Mouse (Mus musculus) kidney, postnatal 36 days (tissue): ENCODE measurements around the gene Idh3b.
A peak's percentile ranks its signal among the peaks of the same experiment; 100 is the strongest.

Experiments used
- DNase-seq, 2 experiments: peaks; one replicate each; pipeline ENCODE4 v3.0.0; 2021 to 2022; ENCODE audit warnings: mixed read lengths in 2 of 2

Gene Idh3b

DNA sequence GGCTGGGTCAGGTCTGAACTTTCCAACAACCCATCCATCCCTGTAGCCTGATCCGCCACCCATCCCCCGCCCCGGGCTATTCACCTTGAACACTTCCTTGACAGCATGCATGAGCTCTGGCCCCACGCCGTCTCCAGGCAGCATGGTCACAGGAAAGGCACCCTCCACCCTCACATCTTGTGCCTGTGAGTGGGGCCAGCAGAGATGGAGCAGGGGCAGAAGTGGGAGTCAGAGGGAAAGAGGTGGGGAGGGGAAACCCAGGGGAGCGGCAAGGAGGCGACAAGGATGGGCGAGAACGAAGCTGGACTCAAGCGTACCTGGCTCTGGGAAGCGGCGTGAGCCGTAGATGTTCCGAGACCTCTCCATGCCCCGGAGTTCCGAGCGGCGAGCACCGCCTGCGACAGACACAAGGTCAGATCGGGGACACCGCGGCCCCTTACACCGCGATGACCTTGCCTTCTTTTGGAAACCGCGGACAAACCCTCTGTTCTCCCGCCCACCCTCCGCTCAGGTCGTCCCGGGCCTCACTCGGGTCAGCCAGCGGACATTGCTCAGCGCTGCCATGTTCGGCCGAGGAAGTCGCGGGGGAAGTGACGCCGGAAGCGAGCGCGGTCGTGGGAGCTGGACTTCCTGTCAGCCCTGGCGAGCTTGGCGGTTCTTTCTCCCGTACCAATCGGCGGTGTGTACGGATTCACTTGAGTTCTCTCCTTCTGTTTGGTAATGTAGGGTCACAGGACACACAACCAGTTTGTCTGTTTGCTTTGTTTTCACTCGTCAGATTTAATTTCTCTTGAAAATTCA is at the start of gene Idh3b:
Idh3b (minus strand) TSS at position 694 of the 801 bp plus-strand sequence.
- peak; percentile 91 to 95 for DNase-seq

DNA sequence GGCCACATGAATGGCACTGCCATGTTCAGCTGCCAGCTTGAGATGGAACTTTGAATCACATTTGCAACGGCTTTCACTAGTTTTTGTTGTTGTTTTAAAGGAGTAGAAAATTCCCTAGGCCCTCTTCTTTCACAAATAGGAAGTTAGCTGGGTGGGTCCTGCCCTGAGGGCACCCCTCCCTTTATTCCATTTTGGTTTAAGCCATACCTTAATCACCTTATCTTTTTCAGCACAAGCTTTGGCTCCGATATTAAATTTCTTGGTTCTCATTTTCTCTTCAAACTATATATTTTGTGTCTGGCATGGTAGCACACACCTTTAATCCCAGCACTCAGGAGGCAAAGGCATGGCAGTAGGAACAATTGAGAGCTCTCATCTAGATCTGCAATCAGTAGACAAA is 45.2 kb upstream of the Idh3b start:
- no peak for DNase-seq

DNA sequence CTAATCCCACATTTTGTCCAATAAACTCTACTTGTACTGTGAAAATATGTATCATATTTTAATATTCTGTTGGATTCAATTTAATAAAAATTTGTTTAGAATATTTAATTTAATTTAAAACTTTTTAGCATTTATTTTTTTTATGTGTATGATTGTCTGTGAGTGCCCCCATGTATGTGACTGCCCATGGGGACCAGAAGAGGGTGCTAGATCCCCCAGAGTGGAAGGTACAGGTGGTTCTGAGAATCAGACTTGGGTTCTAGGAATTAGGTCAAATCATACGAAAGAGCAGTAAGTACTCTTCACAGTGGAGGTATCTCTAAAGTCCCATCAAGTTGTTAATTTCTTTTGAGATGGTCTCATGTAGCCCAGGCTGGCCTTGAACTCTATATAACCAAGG is 42.7 kb upstream of the Idh3b start:
- DNase-seq, result no peak

DNA sequence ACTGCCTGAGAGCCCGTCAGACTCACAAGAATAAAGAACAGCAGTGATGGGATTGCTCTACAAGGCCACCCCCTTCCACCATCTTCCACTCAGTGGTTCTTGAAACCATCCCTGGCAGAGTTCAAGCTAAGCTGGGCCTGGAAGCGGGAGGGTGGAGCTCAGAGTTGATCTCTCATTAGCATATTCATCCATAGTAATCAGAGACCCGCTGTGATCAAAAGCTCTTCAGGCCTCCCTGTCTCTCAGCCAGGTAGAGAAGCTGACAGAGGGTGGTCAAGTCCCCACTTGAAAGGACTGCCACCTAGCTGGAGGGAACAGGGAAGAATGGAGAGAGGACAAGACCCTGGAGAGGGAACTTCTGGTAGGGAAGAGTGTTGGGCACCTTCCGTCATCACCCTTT is 18.7 kb upstream of the Idh3b start:
- no peak for DNase-seq

DNA sequence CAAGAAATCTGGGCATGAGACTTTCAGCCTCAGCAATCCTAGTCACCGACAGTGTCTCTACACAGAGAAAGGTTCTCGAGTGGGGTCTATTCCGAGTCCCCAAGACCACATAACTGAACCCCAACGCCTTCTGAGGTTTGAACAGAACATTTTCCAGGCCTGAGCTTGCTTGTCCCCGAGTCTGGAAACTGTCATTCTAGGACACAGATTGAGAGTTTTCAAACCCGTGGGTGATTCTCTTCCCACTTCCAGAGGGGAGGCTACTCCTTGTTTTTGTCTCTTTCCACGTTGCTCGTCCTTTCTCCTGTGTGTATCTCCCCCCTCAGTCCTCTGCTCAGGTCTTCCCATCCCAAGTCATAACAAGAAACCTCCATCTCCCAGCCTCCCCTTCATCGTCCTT is 13.2 kb upstream of the Idh3b start:
- no peak for DNase-seq

DNA sequence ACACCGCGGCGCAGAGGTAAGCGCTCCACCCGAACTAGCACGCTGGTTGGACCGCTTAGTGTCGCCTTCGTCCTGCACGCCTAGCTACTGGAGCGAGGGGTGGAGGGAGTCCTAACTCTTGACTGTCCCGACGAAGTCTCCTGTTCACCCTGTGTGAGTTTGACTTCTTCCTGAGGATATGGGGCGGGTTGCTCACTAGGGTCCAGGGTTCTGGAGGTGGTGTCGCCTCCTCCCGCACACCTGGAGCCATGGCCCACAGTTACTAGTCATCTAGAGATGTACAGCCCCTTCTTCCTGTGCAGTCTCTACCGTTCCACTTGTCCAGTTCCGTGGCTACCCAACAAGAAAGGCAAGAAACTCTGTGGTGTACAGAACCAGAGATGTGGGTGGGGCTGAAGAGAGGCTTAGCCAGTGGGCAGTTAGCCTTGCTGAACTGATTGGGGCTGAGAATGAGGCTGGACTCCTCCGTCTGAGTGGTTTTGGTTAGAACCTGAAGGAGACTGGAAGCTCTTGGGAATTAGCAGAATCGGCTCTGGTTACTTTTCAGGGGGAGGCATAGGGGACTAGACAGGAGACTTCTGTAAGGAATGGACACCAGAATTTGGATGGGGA is 11.9 kb upstream of the Idh3b start:
- DNase-seq, result no peak

DNA sequence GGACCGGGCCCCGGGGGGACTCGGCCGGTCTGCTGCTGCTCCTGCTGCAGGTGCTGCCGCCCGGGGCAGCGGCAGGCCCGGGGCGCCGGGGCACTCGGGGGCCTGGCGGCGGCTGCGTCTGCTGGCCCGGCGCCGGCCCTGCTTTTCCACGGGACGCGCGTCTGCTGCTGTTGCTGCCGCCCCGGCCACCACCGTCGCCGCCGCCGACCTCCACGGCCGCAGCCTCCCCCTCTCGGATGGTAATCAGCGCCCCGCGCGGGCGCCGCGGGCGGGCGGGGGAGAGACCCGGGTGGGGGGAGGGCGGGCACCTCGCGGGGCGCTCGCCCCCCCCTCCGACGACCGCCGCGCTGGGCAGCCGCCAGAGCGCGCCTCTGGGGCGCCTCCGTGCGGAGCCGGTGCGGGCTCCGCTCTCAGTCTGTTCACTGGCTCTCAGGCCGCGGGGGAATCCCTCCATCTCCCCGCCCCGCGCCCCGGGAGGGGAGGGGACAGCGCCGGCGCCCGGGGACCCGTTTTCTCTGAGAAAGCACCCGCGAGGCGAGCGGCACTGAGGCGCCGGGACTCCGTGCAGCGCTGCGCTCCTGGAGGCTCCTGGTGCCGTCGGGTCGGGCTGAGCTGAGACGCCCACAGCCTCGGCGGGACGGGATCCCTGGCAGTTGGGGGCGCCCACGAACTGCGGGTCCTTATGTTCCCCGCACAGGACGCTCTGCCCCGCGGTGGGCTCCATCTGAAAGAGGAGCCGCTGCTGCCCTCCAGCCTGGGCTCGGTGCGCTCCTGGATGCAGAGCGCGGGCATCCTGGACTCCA is 11.2 kb upstream of the Idh3b start:
- DNase-seq, result peak; percentile 34 to 59

DNA sequence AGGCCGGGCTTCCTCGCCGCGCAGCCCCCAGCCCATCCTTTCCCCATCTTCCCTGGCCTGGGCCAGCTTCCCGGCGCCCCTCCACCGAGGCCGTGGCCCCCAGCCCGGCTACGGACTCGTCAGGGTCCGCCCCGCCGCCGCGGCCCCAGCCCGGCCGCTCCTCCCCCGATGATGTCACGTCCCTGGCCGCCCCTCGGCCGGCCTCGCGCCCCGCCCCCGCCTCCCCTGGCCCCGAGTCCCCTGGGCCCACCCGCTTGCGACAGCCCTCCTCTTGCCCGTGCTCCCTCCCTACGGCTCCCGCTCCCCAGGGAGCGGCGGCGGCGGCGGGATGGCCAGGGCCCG is 10.6 kb upstream of the Idh3b start, which contains the start of gene Ebf4:
Ebf4 (plus strand) TSS at position 234 of the 342 bp plus-strand sequence.
- peak; percentile 41 to 71 for DNase-seq

DNA sequence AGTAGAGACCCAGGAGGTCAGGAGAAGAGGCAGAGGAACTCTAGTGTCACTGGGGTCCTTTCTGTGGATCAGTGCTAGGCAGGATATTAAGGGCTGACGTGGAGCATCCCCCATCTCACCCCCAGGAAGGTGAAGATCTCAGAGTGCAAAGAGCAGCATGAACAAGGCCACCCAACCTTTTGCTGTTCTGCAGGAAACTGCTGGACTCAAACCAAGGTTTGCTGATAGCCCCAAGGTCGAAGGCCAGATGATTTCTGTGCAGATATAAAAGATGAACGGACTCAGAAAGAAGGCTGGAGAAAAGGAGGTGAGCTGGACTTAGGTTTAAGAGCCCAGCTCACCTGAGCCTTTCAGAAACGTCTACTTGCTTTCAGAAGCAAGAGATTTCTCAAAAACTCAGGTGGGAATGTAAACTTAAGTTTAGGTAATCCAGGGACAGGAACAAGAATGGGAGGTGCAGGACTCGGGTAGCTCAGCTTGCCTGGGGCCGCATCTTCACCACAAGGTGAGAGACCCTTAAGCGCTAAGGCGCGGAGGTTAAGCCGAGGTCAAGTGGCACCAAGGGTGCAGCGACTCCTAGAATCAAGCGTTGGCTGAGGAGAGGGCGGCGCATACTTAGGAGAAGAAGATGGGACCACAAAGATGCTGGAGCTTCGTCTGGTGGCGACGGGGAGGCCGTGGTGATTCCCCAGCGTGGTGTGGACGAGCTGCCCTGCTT is 10.0 kb upstream of the Idh3b start:
- no peak for DNase-seq

DNA sequence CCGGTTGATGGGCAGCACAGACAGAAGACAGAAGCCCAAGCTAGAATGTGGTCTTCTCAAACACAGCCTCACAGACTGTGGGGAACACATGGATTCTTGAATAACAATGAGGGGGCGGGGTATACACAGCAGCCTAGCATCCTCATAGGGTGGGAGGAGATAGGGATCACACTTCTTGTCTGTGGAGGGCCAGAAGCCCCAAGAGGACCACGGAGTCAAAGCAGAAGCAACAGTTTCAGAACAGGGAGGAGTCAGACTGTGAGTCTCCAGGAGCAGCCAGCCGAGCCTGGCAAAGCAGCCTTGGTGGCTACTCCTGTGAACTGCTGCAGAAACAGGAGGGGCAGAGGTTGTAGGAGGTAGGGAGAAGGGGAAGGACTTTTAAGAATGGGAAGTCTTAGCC is 9.1 kb upstream of the Idh3b start:
- DNase-seq, result no peak

DNA sequence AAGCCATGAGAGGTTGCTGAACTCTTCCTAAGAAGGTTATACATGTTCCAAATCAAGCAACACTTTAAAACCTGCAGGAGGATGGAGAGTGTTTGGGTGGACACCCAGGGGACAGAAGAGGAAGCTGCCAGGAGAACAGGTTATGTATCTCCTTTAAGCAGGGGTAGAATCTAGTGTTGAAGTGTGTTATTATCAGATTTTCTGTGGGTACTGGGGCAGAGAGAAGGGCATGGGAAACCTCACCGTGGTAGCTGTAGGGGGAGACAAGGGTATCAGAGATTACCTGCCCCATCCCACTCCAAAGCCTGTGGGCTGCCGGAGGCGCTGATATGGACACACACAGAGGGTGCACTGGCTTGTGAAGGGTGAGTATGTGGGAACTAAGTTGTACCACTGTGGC is 8.7 kb upstream of the Idh3b start:
- DNase-seq, result no peak

DNA sequence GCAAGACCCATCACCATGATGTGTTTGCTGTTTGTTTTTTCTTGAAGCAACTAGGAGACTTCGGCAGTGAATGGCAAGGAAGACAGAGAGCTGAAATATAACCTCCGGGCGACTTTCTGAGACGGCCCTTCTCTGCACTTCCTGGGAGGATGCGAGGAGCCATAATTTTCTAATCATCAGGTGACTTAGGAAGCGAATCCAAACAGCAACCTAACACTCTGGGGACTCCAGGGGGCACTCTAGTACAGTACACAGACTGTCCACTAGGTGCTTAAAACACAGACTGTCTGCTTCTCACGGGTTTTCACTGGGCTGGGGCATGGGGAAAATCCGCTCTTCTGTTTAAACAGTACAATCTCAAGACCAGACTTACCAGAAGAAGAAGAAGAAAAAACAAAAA is 7.1 kb upstream of the Idh3b start:
- DNase-seq, result peak; percentile 83 to 86

DNA sequence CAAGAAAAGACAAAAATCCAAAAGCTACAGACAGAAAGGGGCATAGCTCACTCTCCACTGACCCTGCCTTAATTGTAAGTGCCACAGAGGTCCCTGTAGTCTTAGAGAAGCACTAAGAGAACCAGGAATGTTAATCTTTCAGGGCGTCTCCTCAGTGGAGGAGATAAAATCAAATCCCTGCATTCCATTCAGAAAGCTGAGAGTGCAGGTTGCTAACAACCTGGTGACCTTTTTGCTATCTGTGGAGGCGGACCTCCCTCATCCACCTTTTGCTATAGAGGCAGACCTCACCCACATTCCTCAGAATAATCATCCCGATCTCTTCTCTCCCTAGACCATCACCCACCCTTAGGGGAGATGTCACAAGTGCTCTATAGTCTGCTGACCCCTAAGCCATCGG is 4.7 kb upstream of the Idh3b start:
- DNase-seq, result no peak

DNA sequence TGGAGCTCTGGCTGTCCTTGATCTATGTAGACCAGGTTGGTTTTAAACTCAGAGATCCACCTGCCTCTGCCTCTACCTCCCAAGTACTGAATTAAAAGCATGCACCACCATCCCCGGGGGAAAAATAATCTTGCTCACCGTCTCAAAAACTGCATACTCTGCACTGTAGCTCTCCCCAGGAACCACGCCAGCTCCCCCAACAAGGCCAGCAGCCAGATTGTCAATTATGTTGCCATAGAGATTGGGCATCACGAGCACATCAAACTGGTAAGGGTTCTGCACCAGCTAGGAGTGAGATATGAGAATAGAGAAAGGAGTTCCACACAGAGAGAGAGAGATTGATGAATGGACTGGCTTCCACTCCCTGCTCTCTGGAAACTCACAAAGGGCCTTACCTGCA is 3.5 kb downstream of the Idh3b start:
- DNase-seq, result no peak

DNA sequence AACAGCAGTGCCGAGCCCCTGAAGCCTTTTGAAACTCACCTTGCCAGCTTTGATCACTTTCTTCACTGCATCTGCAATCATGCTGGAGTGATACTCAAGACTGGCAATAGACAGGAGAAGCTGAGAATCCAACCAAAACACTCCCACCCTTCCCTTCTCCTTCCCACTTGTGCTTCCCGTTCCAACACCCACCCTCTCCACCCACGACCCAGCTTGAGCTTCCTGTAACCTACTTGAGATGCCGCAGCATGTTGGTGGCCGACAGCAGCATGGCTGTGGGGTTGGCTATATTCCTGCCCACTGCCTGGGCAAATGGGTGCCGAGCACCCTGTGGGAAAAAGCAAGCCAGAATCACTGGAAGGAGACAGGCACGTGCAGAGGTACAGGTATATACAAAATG is 4.1 kb downstream of the Idh3b start:
- no peak for DNase-seq

DNA sequence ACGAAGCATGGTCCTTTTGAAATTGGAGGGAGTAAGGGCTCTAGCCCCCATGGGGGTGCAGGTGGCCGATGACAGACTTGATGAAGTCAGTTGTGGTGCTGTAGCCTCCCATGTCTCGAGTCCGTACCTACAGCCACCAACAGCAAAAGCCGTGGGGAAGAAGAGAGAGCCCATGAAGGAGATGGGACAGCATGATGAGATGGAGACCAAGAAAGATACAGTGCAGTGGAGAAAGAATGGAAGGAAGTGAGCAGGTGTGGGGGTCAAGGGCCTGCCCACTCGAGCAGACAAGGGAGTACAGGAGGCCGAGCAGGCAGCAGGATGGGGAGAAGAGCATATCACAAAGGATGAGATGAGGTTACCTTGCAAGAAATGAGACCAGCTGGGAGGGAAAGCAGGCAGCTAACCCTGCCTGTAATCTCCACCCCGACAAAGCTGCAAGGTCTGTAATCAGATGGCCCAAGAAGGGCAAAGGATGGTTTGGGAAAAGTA is 4.7 kb downstream of the Idh3b start:
- DNase-seq, result no peak

DNA sequence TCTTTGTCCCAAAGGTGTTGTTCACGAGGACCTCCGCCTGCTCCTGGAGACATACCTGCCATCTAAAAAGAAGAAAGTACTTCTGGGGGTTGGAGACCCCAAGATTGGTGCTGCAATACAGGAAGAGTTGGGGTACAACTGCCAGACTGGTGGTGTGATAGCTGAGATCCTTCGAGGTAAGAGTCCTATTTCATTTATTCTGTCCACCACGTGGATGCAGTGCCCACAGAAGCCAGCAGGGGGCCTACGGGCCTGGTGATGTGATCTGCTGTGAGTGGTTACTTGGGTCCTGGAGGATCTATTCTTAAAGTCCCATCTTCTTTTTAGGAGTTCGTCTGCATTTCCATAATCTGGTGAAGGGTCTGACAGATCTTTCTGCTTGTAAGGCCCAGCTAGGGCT is 8.7 kb downstream of the Idh3b start:
- DNase-seq, result peak; percentile 40 to 78

DNA sequence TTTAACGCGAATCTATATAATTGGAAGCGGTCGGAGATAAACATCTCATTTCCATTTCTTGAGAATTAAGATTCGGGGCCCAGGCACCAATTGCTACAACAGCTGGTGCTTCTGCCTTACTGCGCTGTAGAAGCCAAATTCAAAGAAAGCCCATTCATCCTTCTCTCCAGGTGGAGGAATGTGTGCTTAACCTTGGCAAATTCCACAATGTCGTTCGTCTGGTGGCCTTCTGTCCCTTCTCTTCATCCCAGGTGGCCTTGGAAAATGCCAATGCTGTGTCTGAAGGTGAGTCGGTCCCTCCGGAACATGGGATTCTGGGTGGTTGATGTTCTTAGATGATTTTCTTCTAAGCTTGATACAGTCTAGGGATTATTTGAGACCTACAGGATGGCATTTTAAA is 9.5 kb downstream of the Idh3b start:
- DNase-seq, result no peak

DNA sequence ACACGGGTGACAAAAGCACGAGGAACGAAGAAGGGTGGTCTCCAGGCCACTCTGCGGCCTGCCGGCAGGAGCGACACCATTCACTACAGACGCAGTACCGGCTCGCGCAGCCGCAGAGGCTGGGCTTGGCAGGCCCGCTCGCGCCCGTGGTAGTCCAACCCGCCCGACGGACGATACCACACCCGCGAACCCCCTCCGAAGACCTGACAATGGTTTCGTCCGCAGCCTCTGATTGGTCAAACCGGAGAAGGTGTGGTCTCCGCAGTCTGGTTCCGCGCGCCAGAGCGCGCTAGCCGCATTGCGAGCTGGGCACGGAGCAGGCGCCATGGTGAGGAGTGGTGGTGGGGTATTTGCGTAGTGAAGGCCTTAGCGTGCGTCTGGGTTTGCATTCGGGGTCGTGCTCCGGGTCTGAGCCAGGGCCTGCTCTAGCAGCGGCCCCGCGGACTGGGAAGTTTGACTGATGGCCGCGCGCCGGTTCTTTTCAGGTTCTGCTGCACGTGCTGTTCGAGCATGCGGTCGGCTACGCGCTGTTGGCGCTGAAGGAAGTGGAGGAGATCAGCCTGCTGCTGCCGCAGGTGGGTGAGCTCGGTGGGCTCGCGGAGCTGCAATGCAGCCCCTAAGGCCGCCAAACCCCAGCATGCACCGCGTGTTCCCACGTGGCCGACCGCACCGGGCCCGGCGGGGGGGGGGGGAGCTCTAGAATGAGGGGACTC is 10.0 kb downstream of the Idh3b start, which contains the start of gene Nop56:
Nop56 (plus strand) TSS at position 282 of the 713 bp plus-strand sequence.
- peak; percentile 98 to 99 for DNase-seq

DNA sequence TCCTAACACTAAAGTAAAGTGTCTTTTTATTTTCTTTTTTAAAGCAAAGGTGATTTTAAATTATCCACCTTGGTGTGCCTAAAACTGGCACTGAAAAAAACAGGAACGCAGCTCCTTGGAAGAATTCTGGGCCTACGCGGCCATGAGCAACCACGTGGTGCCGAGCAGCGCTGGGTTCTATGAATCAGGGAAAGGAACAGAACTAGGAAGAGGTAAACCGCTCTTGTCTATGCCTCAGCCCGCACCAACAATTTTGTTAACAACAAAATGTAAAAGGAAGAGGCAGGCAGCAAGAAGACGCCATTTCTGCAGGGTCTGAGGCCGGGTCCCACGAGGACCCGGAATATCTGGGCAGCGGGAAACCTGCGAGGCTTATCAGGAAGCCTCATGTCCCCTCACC is 10.6 kb downstream of the Idh3b start:
- DNase-seq, result peak in 1 of 2 experiments; percentile 37

DNA sequence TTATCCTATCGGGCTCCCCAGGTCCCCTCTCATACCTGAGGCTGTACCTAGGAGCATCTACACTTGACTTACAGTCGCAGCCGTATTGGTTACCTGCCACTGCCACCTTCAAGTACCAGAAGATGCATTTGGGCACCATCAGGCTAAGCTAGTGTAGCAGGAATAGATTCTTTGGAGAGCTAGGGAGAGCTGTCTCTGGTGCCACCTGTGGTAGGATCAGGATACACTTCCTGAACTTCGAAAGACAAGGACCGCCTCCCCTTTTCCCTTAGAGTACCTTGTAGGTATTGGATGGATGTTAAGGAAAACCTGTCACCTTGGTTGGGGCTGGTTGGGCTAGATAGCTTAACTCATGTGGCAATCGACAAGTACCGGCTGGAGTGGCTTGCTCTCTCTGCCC is 16.3 kb downstream of the Idh3b start:
- DNase-seq, result no peak

DNA sequence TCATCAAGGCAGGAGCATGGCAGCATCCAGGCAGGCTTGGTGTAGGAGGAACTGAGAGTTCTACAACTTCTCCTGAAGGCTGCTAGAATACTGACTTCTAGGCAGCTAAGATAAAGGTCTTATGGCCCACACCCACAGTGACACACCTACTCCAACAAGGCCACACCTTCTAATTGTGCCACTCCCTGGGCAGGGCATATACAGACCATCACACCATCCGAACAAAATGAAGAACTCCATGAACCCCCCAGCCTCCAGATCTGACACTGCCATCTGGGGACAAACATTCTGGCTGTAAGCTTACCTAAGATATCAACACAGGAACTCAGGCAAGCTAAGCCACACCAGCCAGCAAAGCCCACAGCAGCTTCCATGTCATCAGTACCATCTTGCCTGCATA is 18.8 kb downstream of the Idh3b start:
- DNase-seq, result no peak
